Mouse (Mus musculus) midbrain, embryonic 12.5 days (tissue): Measurements from ENCODE around the gene Cog6. TPM values are rescaled to one million over a fixed set of nuclear protein-coding genes. Genes with fewer than 3 reads are reported as not detected.

Source experiments
- polyA plus RNA-seq: library from polyadenylated mRNA; unstranded; fragments of >200 nt; fragmentation: Nextera tagmentation; extraction: Ambion mirVana; gene quantifications from 2 replicates; pipeline ENCODE4 v1.2.1, GENCODE M21; 2016

Cog6 gene
- polyA plus RNA-seq, 1 experiment from 2014 or later = 58.6 TPM

Other genes starting within 250 kb of the Cog6 start
- 41.9 and 49.4 TPM in 2 replicates for gene Lhfp, start 24.3 kb upstream of the Cog6 start, polyA plus RNA-seq